Mouse (Mus musculus): ENCODE data around the gene Ybx1.

- TF ChIP-seq POLR2A (IDR thresholded peaks at IDR 0.05; ENCODE audit: insufficient read depth, low read depth, low read length) (no peak), CTCF (IDR thresholded peaks at IDR 0.05; ENCODE audit: insufficient read depth, low read depth, low read length) (no peak)
Measured at GRCm38 (mm10) chr4:119246688-119247225, 47.6 kb downstream of the Ybx1 start.
